Comparison of ENCODE assay signal across 11 mouse cellular contexts in the genomic region with DNA sequence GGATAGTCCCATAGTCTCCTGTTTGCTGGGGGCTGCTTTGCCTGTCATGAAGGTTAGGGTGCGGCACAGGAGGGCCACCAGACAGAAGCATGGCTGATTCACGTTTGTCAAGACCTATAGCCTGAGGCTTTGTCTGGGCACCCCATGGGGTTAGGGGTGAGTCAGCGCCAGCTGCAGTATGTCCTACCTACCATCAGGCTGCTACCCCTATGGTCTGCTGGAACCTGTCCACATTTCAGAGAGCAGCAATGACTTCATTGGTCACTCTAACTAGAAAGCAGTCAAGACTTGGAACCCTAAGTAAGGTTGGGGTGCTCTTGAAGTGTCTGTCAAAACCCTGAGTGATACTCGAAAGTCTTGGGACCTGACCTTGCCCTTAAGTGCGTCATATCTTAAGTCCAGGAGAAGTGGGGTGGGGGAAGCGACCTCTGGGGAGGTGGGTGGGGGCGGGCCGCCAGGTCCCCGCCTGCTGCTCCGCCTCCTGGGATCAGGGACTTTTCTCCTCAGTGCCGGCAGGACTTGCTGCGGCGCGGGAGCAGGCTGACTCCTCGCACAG. TPM values are rescaled to one million over a fixed set of nuclear protein-coding genes. Genes with fewer than 3 reads are reported as not detected.
DNase-seq lines count a peak whose midpoint lies in the region; ATAC-seq lines count a peak whose summit lies in the region.
"Had no signal": no experiment of that assay in that cellular context is flagged by ENCODE, and none has a peak within 500 bp of the region (broad histone marks: within the 10 kb centered on the region; RNA-seq: fewer than 3 reads in every experiment).

Gene Col7a1 (plus strand): TSS at position 506 of the 556 bp plus-strand sequence.

- H3K4me2 ChIP-seq in heart, embryonic 13.5 days, result peak within 1 kb of the TSS; percentile 66
- H3K4me2 ChIP-seq in midbrain, embryonic 12.5 days (replicated peaks), result peak within 1 kb of the TSS; percentile 7; the same call in 1 of the 2 replicates
- H3K4me2 ChIP-seq in midbrain, embryonic 14.5 days (ENCODE audit: low read length), result no peak within 1 kb of the TSS
- peak within 1 kb of the TSS; percentile 19; the same call in 1 of the 2 replicates for H3K4me2 ChIP-seq in neural tube, embryonic 15.5 days
- H3K4me2 ChIP-seq: liver, embryonic 13.5 days had no signal

- H3K36me3 ChIP-seq in heart, embryonic 13.5 days, result peaks cover 30% of the 10 kb centered on the region
- H3K36me3 ChIP-seq in midbrain, embryonic 12.5 days, result peaks cover 31% of the 10 kb centered on the region
- peaks cover 29% of the 10 kb centered on the region for H3K36me3 ChIP-seq in midbrain, embryonic 14.5 days (ENCODE audit: control insufficient read depth, insufficient read depth, low read length)
- peaks cover 24% of the 10 kb centered on the region for H3K36me3 ChIP-seq in neural tube, embryonic 15.5 days

- H3K9ac ChIP-seq in heart, embryonic 13.5 days, result peak within 1 kb of the TSS; percentile 70
- H3K9ac ChIP-seq in midbrain, embryonic 12.5 days (replicated peaks), result no peak within 1 kb of the TSS; the same call in 1 of the 2 replicates
- H3K9ac ChIP-seq in midbrain, embryonic 14.5 days (replicated peaks; ENCODE audit: low read length), result no peak within 1 kb of the TSS
- no peak within 1 kb of the TSS for H3K9ac ChIP-seq in neural tube, embryonic 15.5 days (replicated peaks)
- H3K9ac ChIP-seq: liver, embryonic 13.5 days had no signal

- H3K27ac ChIP-seq in heart, embryonic 13.5 days (replicated peaks), result no peak within 1 kb of the TSS
- no peak within 1 kb of the TSS for H3K27ac ChIP-seq in midbrain, embryonic 12.5 days (replicated peaks)
- no peak within 1 kb of the TSS for H3K27ac ChIP-seq in midbrain, embryonic 14.5 days (replicated peaks; ENCODE audit: low read depth, low read length)
- no peak within 1 kb of the TSS for H3K27ac ChIP-seq in neural tube, embryonic 15.5 days (replicated peaks)
- H3K27ac ChIP-seq: liver, embryonic 13.5 days had no signal

- H3K4me1 ChIP-seq in heart, embryonic 13.5 days, result peaks cover 36% of the 10 kb centered on the region
- no peaks in the 10 kb centered on the region for H3K4me1 ChIP-seq in midbrain, embryonic 12.5 days
- H3K4me1 ChIP-seq in midbrain, embryonic 14.5 days (ENCODE audit: control insufficient read depth, insufficient read depth, low read length), result no peaks in the 10 kb centered on the region
- no peaks in the 10 kb centered on the region for H3K4me1 ChIP-seq in neural tube, embryonic 15.5 days
- H3K4me1 ChIP-seq: liver, embryonic 13.5 days had no signal

- intact Hi-C loops in heart, postnatal 14 days (cut with DNase I), result no loop called here
- intact Hi-C loops in left cerebral cortex, postnatal 4 days (cut with DNase I), result no loop called here

- no peaks in the 10 kb centered on the region for H3K9me3 ChIP-seq in heart, embryonic 13.5 days
- H3K9me3 ChIP-seq in midbrain, embryonic 12.5 days, result no peaks in the 10 kb centered on the region
- H3K9me3 ChIP-seq in midbrain, embryonic 14.5 days (ENCODE audit: control insufficient read depth, low read length), result no peaks in the 10 kb centered on the region
- H3K9me3 ChIP-seq in neural tube, embryonic 15.5 days (replicated peaks), result no peaks in the 10 kb centered on the region
- H3K9me3 ChIP-seq: liver, embryonic 13.5 days had no signal

- WGBS in heart, embryonic 13.5 days, result 8% methylated on average over 15 of the region's 15 CpGs
- WGBS in midbrain, embryonic 12.5 days, result 13% methylated on average over 15 of the region's 15 CpGs
- WGBS in midbrain, embryonic 14.5 days, result 8% methylated on average over 15 of the region's 15 CpGs
- 13% methylated on average over 15 of the region's 15 CpGs for WGBS in neural tube, embryonic 15.5 days

- no peak for ATAC-seq in heart, embryonic 13.5 days (ENCODE audit: extremely low read depth, insufficient number of reproducible peaks, low FRiP score, low TSS enrichment)
- no peak for ATAC-seq in midbrain, embryonic 12.5 days (ENCODE audit: low FRiP score, low read depth)
- no peak for ATAC-seq in midbrain, embryonic 14.5 days (ENCODE audit: low FRiP score, low TSS enrichment)
- peak; percentile 21; the same call in 1 of the 2 replicates for ATAC-seq in granulocyte monocyte progenitor cell, adult 5-6 weeks (replicated peaks; ENCODE audit: poor library complexity, severe bottlenecking)
- no peak for ATAC-seq in neural tube, embryonic 15.5 days (ENCODE audit: low FRiP score)

- no peak for DNase-seq in heart, postnatal 14 days
- no peak for DNase-seq in midbrain, embryonic 14.5 days
- DNase-seq in left cerebral cortex, postnatal 4 days, result no peak
- no peak for DNase-seq in thymus, postnatal 10 days (ENCODE audit: low spot score in 2 of 2)
- DNase-seq: cerebellum, adult 9-10 months; gastrocnemius, postnatal 10 days; liver, embryonic 13.5 days had no signal

- H3K27me3 ChIP-seq in heart, embryonic 13.5 days (replicated peaks), result peaks cover 59% of the 10 kb centered on the region
- H3K27me3 ChIP-seq in midbrain, embryonic 12.5 days, result peaks cover 29% of the 10 kb centered on the region
- peaks cover 15% of the 10 kb centered on the region; the same call in 1 of the 2 replicates for H3K27me3 ChIP-seq in midbrain, embryonic 14.5 days (ENCODE audit: control insufficient read depth, insufficient read depth, low read length)
- peaks cover 23% of the 10 kb centered on the region for H3K27me3 ChIP-seq in neural tube, embryonic 15.5 days (replicated peaks)

- H3K4me3 ChIP-seq in heart, embryonic 13.5 days, result peak within 1 kb of the TSS; percentile 43
- peak within 1 kb of the TSS; percentile 5; the same call in 1 of the 2 replicates for H3K4me3 ChIP-seq in midbrain, embryonic 12.5 days
- H3K4me3 ChIP-seq in midbrain, embryonic 14.5 days (replicated peaks; ENCODE audit: low read depth, low read length), result no peak within 1 kb of the TSS
- H3K4me3 ChIP-seq in neural tube, embryonic 15.5 days (replicated peaks), result no peak within 1 kb of the TSS
- H3K4me3 ChIP-seq: liver, embryonic 13.5 days had no signal

RNA-seq across cellular contexts. Expression of gene Col7a1, which starts in this region (rescaled TPM):
- polyA plus RNA-seq in heart, embryonic 13.5 days (2015; fragmentation: Nextera tagmentation; extraction: Ambion mirVana), result 0.82 and 1.3 TPM in 2 replicates
- 1 to 10 TPM in 1 of 2 experiments, under 1 TPM in 1; 0.33 to 1.1 TPM for total RNA-seq in heart, postnatal 14 days (2021)
- 1.1 and 3.6 TPM in 2 replicates for polyA plus RNA-seq in midbrain, embryonic 12.5 days (2016; fragmentation: Nextera tagmentation; extraction: Ambion mirVana)
- polyA plus RNA-seq in midbrain, embryonic 14.5 days (2014; fragmentation: Nextera tagmentation; extraction: Ambion mirVana), result 0.84 and 1.5 TPM in 2 replicates
- 0.21 and 2.0 TPM in 2 replicates for total RNA-seq in granulocyte monocyte progenitor cell, adult 5-6 weeks (2014; fragmentation: Nextera tagmentation)
- 0.09 TPM in 1 of 2 replicates, not detected in the other for total RNA-seq in granulocyte monocyte progenitor cell, adult 5-6 weeks (2017)
- 1.8 and 2.8 TPM in 2 replicates for polyA plus RNA-seq in neural tube, embryonic 15.5 days (2015; fragmentation: Nextera tagmentation; extraction: Ambion mirVana)
- 1 to 10 TPM; 6.2 to 8.1 TPM for total RNA-seq in left cerebral cortex, postnatal 4 days (2021)

Comparison
In these comparisons a context has a peak if more than half of its experiments do, and no peak if none do; other contexts are left out.
1. H3K4me3 ChIP-seq: peak in heart, embryonic 13.5 days (single experiment) and midbrain, embryonic 12.5 days (single experiment); none in midbrain, embryonic 14.5 days (single experiment) and neural tube, embryonic 15.5 days (single experiment).